Mouse (Mus musculus): Measurements from ENCODE around the gene Pigyl.

DNA sequence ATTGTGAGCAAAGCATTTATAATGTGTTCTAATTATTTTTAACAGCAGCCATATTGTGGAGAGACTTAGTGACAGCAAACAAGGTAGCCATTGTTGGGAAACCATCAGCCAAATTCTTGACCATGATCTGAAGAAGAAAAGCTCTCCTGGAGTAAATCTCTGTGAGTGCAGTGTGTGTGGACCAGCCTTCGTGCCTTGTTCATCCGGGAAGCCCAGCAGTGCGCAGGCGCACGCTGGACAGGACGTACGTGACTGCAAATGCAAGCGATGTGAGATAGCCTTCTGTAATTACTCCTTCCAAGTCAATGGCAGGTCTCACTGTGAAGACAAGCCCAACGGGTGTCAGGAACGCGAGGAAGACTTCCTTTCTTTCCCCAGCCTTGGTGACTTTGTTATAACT lies 12.7 kb downstream of the Pigyl start:
- TF ChIP-seq EP300 (optimal IDR thresholded peaks at IDR 0.05): no peak
- TF ChIP-seq CTCF (IDR thresholded peaks at IDR 0.05; ENCODE audit: low read depth): no peak

Data from stomach, postnatal 0 days (tissue).